Mouse (Mus musculus) midbrain, embryonic 16.5 days (tissue): ENCODE measurements at regions not wholly inside any gene's neighbourhood (a gene's known extent, or its start where the extent isn't known, plus 50 kb on each side); places are given as distances from the start of the nearest gene placed in this dataset.

Experiments
- ATAC-seq: fragments of 200-750 bp; cut with Nextera tagmentation; 2 replicates; pipeline ENCODE4 v1.8.0; 2017; ENCODE audit warnings: moderate TSS enrichment
- H3K27ac ChIP-seq: fragments of 300-500 bp; sonication (generic); 2 replicates; pipeline ENCODE4 v1.5.1; 2014; ENCODE audit warnings: mild to moderate bottlenecking, low read length, mixed read lengths
- H3K27me3 ChIP-seq: fragments of 300-500 bp; sonication (generic); 2 replicates; pipeline ENCODE4 v1.6.1; 2014; ENCODE audit warnings: low read depth, low read length, mixed read lengths; ENCODE audit not compliant: control insufficient read depth, insufficient read depth
- H3K36me3 ChIP-seq: fragments of 300-500 bp; sonication (generic); 2 replicates; pipeline ENCODE4 v1.6.1; 2014; ENCODE audit warnings: mild to moderate bottlenecking, low read length, moderate library complexity, mixed read lengths; ENCODE audit not compliant: control insufficient read depth, insufficient read depth
- H3K4me1 ChIP-seq: fragments of 300-500 bp; sonication (generic); 2 replicates; pipeline ENCODE4 v1.6.1; 2014; ENCODE audit warnings: mild to moderate bottlenecking, low read length, mixed read lengths; ENCODE audit not compliant: control insufficient read depth, insufficient read depth
- H3K4me2 ChIP-seq: fragments of 300-500 bp; sonication (generic); 2 replicates; pipeline ENCODE4 v1.6.1; 2014; ENCODE audit warnings: mild to moderate bottlenecking, low read length, mixed read lengths
- H3K4me3 ChIP-seq: fragments of 300-500 bp; sonication (generic); 2 replicates; pipeline ENCODE4 v1.5.1; 2014; ENCODE audit warnings: low read depth, mild to moderate bottlenecking, low read length, moderate library complexity, mixed read lengths
- H3K9ac ChIP-seq: fragments of 300-500 bp; sonication (generic); 2 replicates; pipeline ENCODE4 v1.6.1; 2014; ENCODE audit warnings: low read depth, low read length, mixed read lengths
- H3K9me3 ChIP-seq: fragments of 300-500 bp; sonication (generic); replicated peaks from 2 replicates; pipeline ENCODE4 v1.6.1; 2014; ENCODE audit warnings: mild to moderate bottlenecking, low read length, mixed read lengths; ENCODE audit not compliant: control insufficient read depth, poor library complexity, severe bottlenecking
- WGBS: fragments of 180-500 bp; shearing (Covaris S2); extraction: QIAGEN DNeasy Blood & Tissue Kit; methylation state at CpG from one replicate; pipeline ENCODE4 v1.1.7; 2014; 5-methylcytosine and 5-hydroxymethylcytosine counted together

GRCm38 (mm10) chr16:64068787-64069673, 205.1 kb upstream of the Epha3 start:
- Histone ChIP-seq H3K9ac (peak overlapping the region; percentile 11; the same call in 1 of the 2 replicates), H3K27ac (peak overlapping the region; percentile 1; the same call in 1 of the 2 replicates), H3K4me1 (peaks cover 7% of the 10 kb centered on the region; the same call in 1 of the 2 replicates), H3K27me3 (peaks cover 9% of the 10 kb centered on the region), H3K4me2 (peak overlapping the region; percentile 44), H3K4me3 (no peak overlapping the region; the same call in 1 of the 2 replicates), H3K36me3 (no peaks in the 10 kb centered on the region), H3K9me3 (no peaks in the 10 kb centered on the region)
- WGBS, result 8% methylated on average over 13 of the region's 13 CpGs
- peak; percentile 96 for ATAC-seq

GRCm38 (mm10) chr16:64062584-64062983, 198.6 kb upstream of the Epha3 start:
- Histone ChIP-seq H3K4me2 (no peak overlapping the region), H3K27me3 (peaks cover 3% of the 10 kb centered on the region; the same call in 1 of the 2 replicates), H3K4me1 (no peaks in the 10 kb centered on the region), H3K9me3 (no peaks in the 10 kb centered on the region), H3K27ac (no peak overlapping the region), H3K4me3 (no peak overlapping the region), H3K9ac (no peak overlapping the region), H3K36me3 (no peaks in the 10 kb centered on the region)
- ATAC-seq, result 0 out of 2 replicates have a peak, but pooled peaks have one; percentile 28
- WGBS, result 30% methylated on average over 4 of the region's 4 CpGs

- Histone ChIP-seq H3K27ac (no peak overlapping the region), H3K9ac (no peak overlapping the region), H3K4me2 (peak overlapping the region; percentile 2; the same call in 1 of the 2 replicates), H3K36me3 (no peaks in the 10 kb centered on the region), H3K4me3 (no peak overlapping the region), H3K4me1 (no peaks in the 10 kb centered on the region), H3K27me3 (no peaks in the 10 kb centered on the region), H3K9me3 (no peaks in the 10 kb centered on the region)
- ATAC-seq, result no peak
- 21% methylated on average over 8 of the region's 8 CpGs for WGBS
These were observed 194.7 kb upstream of the Epha3 start for GRCm38 (mm10) chr16:64058712-64059111.

GRCm38 (mm10) chr16:64054346-64054745, 190.4 kb upstream of the Epha3 start:
- Histone ChIP-seq H3K4me1 (no peaks in the 10 kb centered on the region), H3K4me2 (no peak overlapping the region), H3K27me3 (no peaks in the 10 kb centered on the region), H3K9ac (no peak overlapping the region), H3K4me3 (no peak overlapping the region), H3K27ac (no peak overlapping the region), H3K36me3 (no peaks in the 10 kb centered on the region), H3K9me3 (no peaks in the 10 kb centered on the region)
- WGBS, result 72% methylated on average over 1 of the region's 1 CpGs
- ATAC-seq, result no peak

- no peak for ATAC-seq
- H3K9ac ChIP-seq, result no peak overlapping the region
- H3K4me3 ChIP-seq, result no peak overlapping the region
- 96% methylated on average over 1 of the region's 1 CpGs for WGBS
- H3K27me3 ChIP-seq, result no peaks in the 10 kb centered on the region
- no peaks in the 10 kb centered on the region for H3K36me3 ChIP-seq
- H3K9me3 ChIP-seq, result no peaks in the 10 kb centered on the region
- H3K4me1 ChIP-seq, result no peaks in the 10 kb centered on the region
- no peak overlapping the region for H3K4me2 ChIP-seq
- H3K27ac ChIP-seq, result no peak overlapping the region
These were observed 184.1 kb upstream of the Epha3 start for GRCm38 (mm10) chr16:64048026-64048425.

DNA sequence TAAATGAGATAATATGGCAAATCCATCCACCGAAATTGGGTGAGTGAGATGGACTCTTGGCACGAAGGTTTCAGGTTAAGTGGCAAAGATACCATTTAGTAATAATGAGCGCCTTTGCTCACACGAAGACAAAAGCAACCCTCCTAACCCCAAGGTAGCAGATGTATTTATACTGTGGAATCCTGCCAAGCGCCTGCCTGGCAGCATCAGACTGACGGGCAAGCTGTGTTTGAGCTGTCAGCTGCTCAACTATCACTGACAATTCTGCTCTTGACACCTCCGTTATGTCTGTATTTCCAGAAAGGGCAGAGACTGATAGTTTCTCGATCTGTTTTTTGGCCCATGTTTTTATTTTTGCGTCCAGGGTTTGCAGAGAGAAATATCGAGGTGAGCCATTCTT, 169.1 kb upstream of the Epha3 start:
- Histone ChIP-seq H3K4me2 (no peak overlapping the region), H3K4me3 (no peak overlapping the region), H3K27me3 (no peaks in the 10 kb centered on the region), H3K36me3 (no peaks in the 10 kb centered on the region), H3K9ac (no peak overlapping the region), H3K4me1 (no peaks in the 10 kb centered on the region), H3K27ac (no peak overlapping the region), H3K9me3 (no peaks in the 10 kb centered on the region)
- ATAC-seq, result no peak
- 68% methylated on average over 10 of the region's 10 CpGs for WGBS

GRCm38 (mm10) chr16:64023981-64024380, 160.0 kb upstream of the Epha3 start:
- Histone ChIP-seq H3K4me1 (no peaks in the 10 kb centered on the region), H3K9ac (no peak overlapping the region), H3K27ac (no peak overlapping the region), H3K9me3 (no peaks in the 10 kb centered on the region), H3K27me3 (no peaks in the 10 kb centered on the region), H3K4me3 (no peak overlapping the region), H3K36me3 (no peaks in the 10 kb centered on the region), H3K4me2 (no peak overlapping the region)
- peak; percentile 62 for ATAC-seq

DNA sequence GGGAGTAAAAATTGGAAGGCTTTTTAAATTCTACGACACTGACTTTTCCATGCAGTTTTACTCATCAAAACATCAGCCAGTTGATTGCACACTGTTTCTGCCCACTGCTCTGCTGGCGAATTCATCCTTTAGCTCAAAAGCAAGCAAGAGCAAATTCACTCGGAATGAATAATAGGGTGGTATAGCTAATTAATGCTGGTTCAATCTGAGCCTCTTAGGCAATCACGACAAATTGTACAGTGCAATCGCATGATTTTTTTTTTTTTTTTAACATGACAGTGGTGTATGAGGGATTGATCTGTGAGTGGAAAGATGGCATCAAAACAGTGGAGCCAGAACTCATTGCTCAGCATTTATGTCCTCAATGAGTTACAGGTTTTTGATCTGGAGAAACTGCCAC, 136.9 kb upstream of the Epha3 start:
- WGBS, result 65% methylated on average over 5 of the region's 5 CpGs

DNA sequence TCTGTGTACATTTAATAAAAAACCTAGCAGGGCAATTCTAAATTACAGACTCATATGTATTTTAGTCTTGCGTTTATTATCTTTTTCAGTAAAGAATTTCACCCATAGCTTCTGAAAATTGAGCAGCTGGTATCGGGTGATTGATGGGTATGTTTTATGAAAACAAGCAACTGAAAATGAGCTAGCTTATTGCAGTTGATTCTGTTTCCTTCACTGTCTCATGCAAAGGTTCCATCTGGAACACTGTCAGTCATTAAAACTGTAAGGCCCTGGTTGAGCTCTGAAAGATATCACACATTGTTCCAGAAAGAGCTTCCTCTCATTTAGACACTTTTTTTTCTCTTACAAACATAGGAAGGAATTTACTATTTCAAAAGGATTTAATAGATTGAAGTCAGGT, 103.4 kb upstream of the Epha3 start:
- H3K4me2 ChIP-seq, result no peak overlapping the region
- no peaks in the 10 kb centered on the region for H3K4me1 ChIP-seq
- H3K27me3 ChIP-seq, result no peaks in the 10 kb centered on the region
- H3K9me3 ChIP-seq, result no peaks in the 10 kb centered on the region
- H3K9ac ChIP-seq, result no peak overlapping the region
- 84% methylated on average over 2 of the region's 2 CpGs for WGBS
- no peak overlapping the region for H3K27ac ChIP-seq
- no peak for ATAC-seq
- no peak overlapping the region for H3K4me3 ChIP-seq
- H3K36me3 ChIP-seq, result no peaks in the 10 kb centered on the region

More for the DNA sequence above, 136.9 kb upstream of the Epha3 start:
- H3K27me3 ChIP-seq, result no peaks in the 10 kb centered on the region
- no peaks in the 10 kb centered on the region for H3K36me3 ChIP-seq
- no peak overlapping the region for H3K27ac ChIP-seq
- no peak overlapping the region for H3K4me2 ChIP-seq
- H3K4me3 ChIP-seq, result no peak overlapping the region
- no peaks in the 10 kb centered on the region for H3K4me1 ChIP-seq
- ATAC-seq, result no peak
- H3K9ac ChIP-seq, result no peak overlapping the region
- H3K9me3 ChIP-seq, result no peaks in the 10 kb centered on the region
